Mouse (Mus musculus) cortical plate, adult 2 months (tissue): Measurements from ENCODE around the gene Ndp.

Experiments used
- CTCF ChIP-seq: fragments of 200-500 bp; IDR thresholded peaks from 2 replicates; pipeline ENCODE4 v1.5.1; 2011; ENCODE audit warnings: mild to moderate bottlenecking, control low read depth, low read length; ENCODE audit not compliant: insufficient read depth; ENCODE audit errors: extremely low read depth
- POLR2A ChIP-seq: fragments of 200-500 bp; IDR thresholded peaks from 2 replicates; pipeline ENCODE4 v1.6.1; 2011; ENCODE audit warnings: mild to moderate bottlenecking, low read length, control low read depth; ENCODE audit not compliant: insufficient read depth; ENCODE audit errors: extremely low read depth

- TF ChIP-seq CTCF (no peak), POLR2A (no peak)
Measured at GRCm38 (mm10) chrX:16911241-16911873, at the start of gene Ndp.
